Comparison of ENCODE assay signal across 9 mouse cellular contexts in the genomic region with DNA sequence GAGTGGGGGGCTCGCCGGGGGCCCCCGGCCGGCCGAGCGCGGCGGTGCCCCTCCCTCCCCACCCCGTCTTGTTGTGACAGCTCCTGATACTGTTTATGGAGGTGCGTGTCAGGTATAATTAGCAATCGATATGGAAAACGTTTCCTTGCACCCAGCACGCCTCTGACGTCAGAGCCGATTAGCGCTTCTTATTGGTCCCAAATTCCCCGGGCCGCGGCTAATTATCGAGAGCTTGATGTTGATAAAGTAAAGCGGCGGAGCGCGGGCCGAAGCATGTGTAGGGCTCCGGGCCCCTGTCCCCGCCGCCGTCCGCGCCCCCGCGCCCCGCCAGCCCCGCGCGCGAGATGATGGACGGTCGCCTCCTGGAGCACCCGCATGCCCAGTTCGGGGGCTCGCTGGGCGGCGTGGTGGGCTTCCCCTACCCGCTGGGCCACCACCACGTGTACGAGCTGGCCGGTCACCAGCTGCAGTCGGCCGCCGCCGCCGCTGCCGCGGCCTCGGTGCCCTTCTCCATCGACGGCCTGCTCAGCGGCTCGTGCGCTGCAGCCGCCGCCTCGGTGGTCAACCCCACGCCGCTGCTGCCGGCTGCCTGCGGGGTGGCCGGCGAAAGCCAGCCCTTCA. TPM values are rescaled to one million over a fixed set of nuclear protein-coding genes. Genes with fewer than 3 reads are reported as not detected.
DNase-seq lines count a peak whose midpoint lies in the region; ATAC-seq lines count a peak whose summit lies in the region.
"Had no signal": no experiment of that assay in that cellular context is flagged by ENCODE, and none has a peak within 500 bp of the region (broad histone marks: within the 10 kb centered on the region; RNA-seq: fewer than 3 reads in every experiment).

No protein-coding gene starts in this region.

- H3K36me3 ChIP-seq in liver, embryonic 11.5 days (ENCODE audit: control insufficient read depth, insufficient read depth, low read length) = no peaks in the 10 kb centered on the region
- no peaks in the 10 kb centered on the region for H3K36me3 ChIP-seq in intestine, embryonic 15.5 days

- DNase-seq in liver, embryonic 11.5 days (ENCODE audit: low spot score) = no peak
- DNase-seq in liver = no peak
- peak; percentile 83 for DNase-seq in embryo, embryonic 10.5 days (ENCODE audit: low spot score)
- peak; percentile 71 for DNase-seq in retina, embryonic 14.5 days (ENCODE audit: low spot score)
- no peak for DNase-seq in adrenal gland, postnatal 25 days
- no peak for DNase-seq in adrenal gland, adult 8-10 months
- DNase-seq in lung, postnatal 14 days = no peak

- H3K9me3 ChIP-seq in liver, embryonic 11.5 days (ENCODE audit: control insufficient read depth, low read length) = no peaks in the 10 kb centered on the region
- H3K9me3 ChIP-seq in intestine, embryonic 15.5 days = no peaks in the 10 kb centered on the region

- H3K4me3 ChIP-seq in liver, embryonic 11.5 days (ENCODE audit: low read depth, low read length) = peak overlapping the region; percentile 14
- H3K4me3 ChIP-seq in intestine, embryonic 15.5 days (replicated peaks) = peak overlapping the region; percentile 12; the same call in 1 of the 2 replicates

- peak overlapping the region; percentile 31; the same call in 1 of the 2 replicates for H3K4me2 ChIP-seq in liver, embryonic 11.5 days
- peak overlapping the region; percentile 46 for H3K4me2 ChIP-seq in intestine, embryonic 15.5 days (replicated peaks)

- H3K27ac ChIP-seq in liver, embryonic 11.5 days (ENCODE audit: low read depth, low read length) = no peak overlapping the region
- no peak overlapping the region for H3K27ac ChIP-seq in intestine, embryonic 15.5 days

- no peaks in the 10 kb centered on the region for H3K4me1 ChIP-seq in liver, embryonic 11.5 days (replicated peaks; ENCODE audit: control insufficient read depth, insufficient read depth, low read length)
- H3K4me1 ChIP-seq in intestine, embryonic 15.5 days (replicated peaks) = 0 out of 2 replicates have a peak, but pooled peaks cover 9% of the 10 kb centered on the region

- 1% methylated on average over 71 of the region's 71 CpGs for WGBS in liver, embryonic 11.5 days
- 1% methylated on average over 71 of the region's 71 CpGs for WGBS in intestine, embryonic 15.5 days

- ATAC-seq in liver, embryonic 11.5 days (replicated peaks; ENCODE audit: low FRiP score) = no peak
- ATAC-seq in intestine, embryonic 15.5 days = no peak

- no peak overlapping the region for H3K9ac ChIP-seq in liver, embryonic 11.5 days (ENCODE audit: low read depth, low read length)
- H3K9ac ChIP-seq in intestine, embryonic 15.5 days = no peak overlapping the region

- peaks cover 100% of the 10 kb centered on the region for H3K27me3 ChIP-seq in liver, embryonic 11.5 days (replicated peaks; ENCODE audit: control insufficient read depth, insufficient read depth, low read length)
- peaks cover 87% of the 10 kb centered on the region for H3K27me3 ChIP-seq in intestine, embryonic 15.5 days (replicated peaks)

RNA-seq across cellular contexts. Expression of gene Uncx, which starts 0.5 kb away (rescaled TPM):
- polyA plus RNA-seq in liver, embryonic 11.5 days (2014; fragmentation: Nextera tagmentation; extraction: Ambion mirVana) = not detected in 2 replicates
- 0.23 TPM in 1 of 2 replicates, not detected in the other for polyA plus RNA-seq in intestine, embryonic 15.5 days (2015; fragmentation: Nextera tagmentation; extraction: Ambion mirVana)
- not detected in 2 replicates for total RNA-seq in adrenal gland, postnatal 25 days (2021)
- total RNA-seq in adrenal gland, adult 8-10 months (2022) = not detected
- total RNA-seq: heart, adult 18-20 months had no signal

RNA-seq across cellular contexts. Expression of gene Zfand2a, which starts 59.4 kb away (rescaled TPM):
- 4.6 and 5.7 TPM in 2 replicates for polyA plus RNA-seq in liver, embryonic 11.5 days (2014; fragmentation: Nextera tagmentation; extraction: Ambion mirVana)
- polyA plus RNA-seq in intestine, embryonic 15.5 days (2015; fragmentation: Nextera tagmentation; extraction: Ambion mirVana) = 6.0 and 7.0 TPM in 2 replicates
- total RNA-seq in adrenal gland, postnatal 25 days (2021) = 22.5 and 31.2 TPM in 2 replicates
- total RNA-seq in adrenal gland, adult 8-10 months (2022) = 10 to 100 TPM; 35.1 to 37.0 (median 36.2) TPM

Comparison
In these comparisons a context has a peak if more than half of its experiments do, and no peak if none do; other contexts are left out.
1. DNase-seq: peak in embryo, embryonic 10.5 days (single experiment) and retina, embryonic 14.5 days (single experiment); none in liver, embryonic 11.5 days (single experiment), liver (single experiment), adrenal gland, postnatal 25 days (single experiment), adrenal gland, adult 8-10 months (single experiment) and lung, postnatal 14 days (single experiment).